26 mouse cellular contexts compared by ENCODE assay signal in the genomic region with DNA sequence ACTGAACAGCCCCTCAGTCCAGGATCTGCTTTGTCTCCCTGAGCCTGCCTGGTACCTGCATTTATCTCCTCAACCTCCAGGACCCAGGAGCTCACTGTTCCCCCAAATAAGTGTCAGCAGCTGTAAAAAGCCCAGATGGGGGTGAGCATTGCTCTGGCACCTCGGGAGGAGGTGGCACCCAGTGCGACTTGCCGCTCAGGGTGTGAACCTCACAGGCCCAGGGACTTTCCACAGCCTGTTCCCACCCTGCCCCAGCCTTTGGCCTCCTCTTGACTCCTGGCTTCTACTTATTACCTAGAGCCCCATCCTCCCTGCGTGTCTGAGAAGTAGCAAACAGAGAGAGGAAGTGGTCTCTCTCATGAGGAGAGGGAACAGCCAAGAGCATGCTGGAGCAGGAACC. TPM values are rescaled to one million over a fixed set of nuclear protein-coding genes. Genes with fewer than 3 reads are reported as not detected.
DNase-seq lines count a peak whose midpoint lies in the region; ATAC-seq and TF ChIP-seq lines count a peak whose summit lies in the region.
"Had no signal": no experiment of that assay in that cellular context is flagged by ENCODE, and none has a peak within 500 bp of the region (broad histone marks: within the 10 kb centered on the region; RNA-seq: fewer than 3 reads in every experiment).

No protein-coding gene starts in this region.

- TF ChIP-seq POLR2A in spleen, adult 2 months (IDR thresholded peaks at IDR 0.05; ENCODE audit: low read depth, low read length), result no peak

- no peak overlapping the region for H3K4me3 ChIP-seq in forebrain, embryonic 14.5 days (ENCODE audit: low read depth, low read length)
- no peak overlapping the region for H3K4me3 ChIP-seq in forebrain, embryonic 13.5 days
- no peak overlapping the region for H3K4me3 ChIP-seq in spleen, adult 2 months (ENCODE audit: extremely low read depth, insufficient read depth, insufficient read length)
- H3K4me3 ChIP-seq: erythroblast, embryonic 14.5 days; hindbrain, embryonic 15.5 days; intestine, embryonic 15.5 days; kidney, embryonic 15.5 days; limb, embryonic 13.5 days; liver, embryonic 15.5 days; neural tube, embryonic 13.5 days had no signal

- no peak for ATAC-seq in forebrain, embryonic 14.5 days
- no peak for ATAC-seq in forebrain, embryonic 13.5 days
- ATAC-seq in monocyte, adult 5-6 weeks (replicated peaks; ENCODE audit: insufficient number of reproducible peaks, low FRiP score, low TSS enrichment, poor library complexity, severe bottlenecking), result peak; percentile 40
- ATAC-seq: activated CD4-positive, CD25-positive, alpha-beta regulatory T cell, adult 4 months; intestine, embryonic 15.5 days had no signal

- H3K27me3 ChIP-seq in forebrain, embryonic 14.5 days (replicated peaks; ENCODE audit: control insufficient read depth, insufficient read depth, low read length), result no peaks in the 10 kb centered on the region
- no peaks in the 10 kb centered on the region for H3K27me3 ChIP-seq in forebrain, embryonic 13.5 days
- no peaks in the 10 kb centered on the region for H3K27me3 ChIP-seq in spleen, adult 2 months (ENCODE audit: control insufficient read depth, insufficient read depth, low read length)
- H3K27me3 ChIP-seq: hindbrain, embryonic 15.5 days; intestine, embryonic 15.5 days; neural tube, embryonic 13.5 days had no signal

- intact Hi-C loops in left cerebral cortex, postnatal 36 days (cut with DNase I), result no loop called here

- H3K9me3 ChIP-seq in forebrain, embryonic 14.5 days (replicated peaks; ENCODE audit: control insufficient read depth, low read length), result no peaks in the 10 kb centered on the region
- no peaks in the 10 kb centered on the region for H3K9me3 ChIP-seq in forebrain, embryonic 13.5 days (replicated peaks)
- H3K9me3 ChIP-seq: G1E; hindbrain, embryonic 15.5 days; intestine, embryonic 15.5 days; kidney, embryonic 15.5 days; limb, embryonic 13.5 days; liver, embryonic 15.5 days; neural tube, embryonic 13.5 days had no signal

- 0 out of 2 replicates have a peak overlapping the region, but pooled peaks have one; percentile 9 for H3K27ac ChIP-seq in forebrain, embryonic 14.5 days (ENCODE audit: low read depth, low read length)
- no peak overlapping the region for H3K27ac ChIP-seq in forebrain, embryonic 13.5 days
- 0 out of 2 replicates have a peak overlapping the region, but pooled peaks have one; percentile 43 for H3K27ac ChIP-seq in spleen, adult 2 months (ENCODE audit: insufficient read depth, low read length)
- H3K27ac ChIP-seq: intestine, embryonic 15.5 days; kidney, embryonic 15.5 days; limb, embryonic 13.5 days; neural tube, embryonic 13.5 days had no signal

- WGBS in forebrain, embryonic 14.5 days, result 78% methylated on average over 4 of the region's 4 CpGs
- WGBS in forebrain, embryonic 13.5 days, result 79% methylated on average over 4 of the region's 4 CpGs
- WGBS in spleen, adult 2 months, result 18% methylated on average over 4 of the region's 4 CpGs

- no peak overlapping the region for H3K4me2 ChIP-seq in forebrain, embryonic 14.5 days (ENCODE audit: low read length)
- no peak overlapping the region for H3K4me2 ChIP-seq in forebrain, embryonic 13.5 days
- H3K4me2 ChIP-seq: heart, embryonic 11.5 days; hindbrain, embryonic 15.5 days; intestine, embryonic 15.5 days; kidney, embryonic 15.5 days; limb, embryonic 13.5 days; liver, embryonic 15.5 days; neural tube, embryonic 13.5 days had no signal

- H3K36me3 ChIP-seq in forebrain, embryonic 14.5 days (ENCODE audit: control insufficient read depth, insufficient read depth, low read length), result peaks cover 13% of the 10 kb centered on the region
- H3K36me3 ChIP-seq in forebrain, embryonic 13.5 days (ENCODE audit: poor library complexity, severe bottlenecking), result peaks cover 12% of the 10 kb centered on the region
- no peaks in the 10 kb centered on the region for H3K36me3 ChIP-seq in spleen, adult 2 months (ENCODE audit: control insufficient read depth, insufficient read depth, low read length)
- H3K36me3 ChIP-seq: G1E; hindbrain, embryonic 15.5 days; intestine, embryonic 15.5 days; kidney, embryonic 15.5 days; limb, embryonic 13.5 days; liver, embryonic 15.5 days; neural tube, embryonic 13.5 days had no signal

- H3K9ac ChIP-seq in forebrain, embryonic 14.5 days (ENCODE audit: low read length), result no peak overlapping the region
- H3K9ac ChIP-seq in forebrain, embryonic 13.5 days, result no peak overlapping the region
- H3K9ac ChIP-seq: forebrain, postnatal 0 days; hindbrain, embryonic 15.5 days; intestine, embryonic 15.5 days; kidney, embryonic 15.5 days; limb, embryonic 13.5 days; liver, embryonic 15.5 days; neural tube, embryonic 13.5 days had no signal

- TF ChIP-seq CTCF in spleen, adult 2 months (IDR thresholded peaks at IDR 0.05; ENCODE audit: extremely low read depth, insufficient read depth, insufficient read length, insufficient replicate concordance), result no peak

- peaks cover 11% of the 10 kb centered on the region for H3K4me1 ChIP-seq in forebrain, embryonic 14.5 days (ENCODE audit: control insufficient read depth, insufficient read depth, low read length)
- H3K4me1 ChIP-seq in forebrain, embryonic 13.5 days, result peaks cover 17% of the 10 kb centered on the region
- no peaks in the 10 kb centered on the region for H3K4me1 ChIP-seq in spleen, adult 2 months (ENCODE audit: control insufficient read depth, insufficient read depth, insufficient read length)
- H3K4me1 ChIP-seq: intestine, embryonic 15.5 days; limb, embryonic 13.5 days had no signal

- no peak for DNase-seq in forebrain, embryonic 14.5 days (ENCODE audit: low spot score)
- no peak for DNase-seq in spleen, adult 2 months (ENCODE audit: low read depth in 1 of 2, low spot score in 2 of 2)
- DNase-seq in spleen, postnatal 4 days (ENCODE audit: low spot score in 2 of 2), result no peak
- DNase-seq in left cerebral cortex, postnatal 36 days (ENCODE audit: low spot score in 2 of 2), result no peak
- DNase-seq in urinary bladder, postnatal 4 days (ENCODE audit: low spot score in 2 of 2), result no peak
- DNase-seq: adrenal gland, postnatal 14 days; cerebellum, adult 11 months; forebrain, postnatal 0 days; heart, postnatal 14 days; kidney, postnatal 4 days; lung, postnatal 14 days; right cerebral cortex, adult 18-20 months; thymus, postnatal 25 days had no signal

RNA-seq across cellular contexts. Expression of a gene that starts 16.7 kb away (rescaled TPM):
- polyA plus RNA-seq in forebrain, embryonic 14.5 days (2014; fragmentation: Nextera tagmentation; extraction: Ambion mirVana), result 13.8 and 15.1 TPM in 2 replicates
- polyA plus RNA-seq in forebrain, embryonic 13.5 days (2015; fragmentation: Nextera tagmentation; extraction: Ambion mirVana), result 5.2 and 6.3 TPM in 2 replicates
- polyA plus RNA-seq in spleen, adult 2 months (2012; rRNA removed), result 2.3 and 4.2 TPM in 2 replicates
- 3.9 to 25.7 TPM (median 6.4 TPM) in 3 replicates for total RNA-seq in monocyte, adult 5-6 weeks (2017)
- total RNA-seq in left cerebral cortex, postnatal 36 days (2021), result 100 to 1,000 TPM; 130 to 133 TPM

RNA-seq across cellular contexts. Expression of a gene that starts 36.1 kb away (rescaled TPM):
- polyA plus RNA-seq in forebrain, embryonic 14.5 days (2014; fragmentation: Nextera tagmentation; extraction: Ambion mirVana), result 0.04 TPM in 1 of 2 replicates, not detected in the other
- not detected in 2 replicates for polyA plus RNA-seq in forebrain, embryonic 13.5 days (2015; fragmentation: Nextera tagmentation; extraction: Ambion mirVana)
- polyA plus RNA-seq in spleen, adult 2 months (2012; rRNA removed), result 0.28 and 0.39 TPM in 2 replicates
- not detected in 3 replicates for total RNA-seq in monocyte, adult 5-6 weeks (2017)
- under 1 TPM; 0.11 to 0.17 TPM for total RNA-seq in left cerebral cortex, postnatal 36 days (2021)
- total RNA-seq: forebrain, postnatal 0 days; gastrocnemius, postnatal 4 days; heart, postnatal 14 days had no signal
- polyA plus RNA-seq: activated CD4-positive, CD25-positive, alpha-beta regulatory T cell, adult 4 months; erythroblast, embryonic 14.5 days; forebrain, postnatal 0 days; G1E; heart, embryonic 11.5 days; liver, embryonic 15.5 days; neural tube, embryonic 13.5 days had no signal
